Mouse (Mus musculus) WW6 (cell line): ENCODE measurements around the gene Axin1.

Experiments used
- DNase-seq: peaks from one replicate; pipeline ENCODE4 v3.0.0-alpha.2; 2013; ENCODE audit warnings: low read depth, low spot score

Axin1 gene

GRCm38 (mm10) chr17:26239551-26239950 lies 101.1 kb downstream of the Axin1 start:
- DNase-seq: no peak

- no peak for DNase-seq
Observed at GRCm38 (mm10) chr17:26240120-26240790, 101.8 kb downstream of the Axin1 start.

GRCm38 (mm10) chr17:26240990-26241389 lies 102.5 kb downstream of the Axin1 start:
- DNase-seq: no peak

GRCm38 (mm10) chr17:26243471-26244100 lies 105.1 kb downstream of the Axin1 start:
- peak; percentile 60 for DNase-seq

- DNase-seq: peak; percentile 83
Observed at GRCm38 (mm10) chr17:26244101-26244841, 105.8 kb downstream of the Axin1 start, which contains the start of gene Fam234a. Fam234a (minus strand) TSS chr17:26244242.
